ENCODE assay signal across 12 mouse cellular contexts in the genomic region with DNA sequence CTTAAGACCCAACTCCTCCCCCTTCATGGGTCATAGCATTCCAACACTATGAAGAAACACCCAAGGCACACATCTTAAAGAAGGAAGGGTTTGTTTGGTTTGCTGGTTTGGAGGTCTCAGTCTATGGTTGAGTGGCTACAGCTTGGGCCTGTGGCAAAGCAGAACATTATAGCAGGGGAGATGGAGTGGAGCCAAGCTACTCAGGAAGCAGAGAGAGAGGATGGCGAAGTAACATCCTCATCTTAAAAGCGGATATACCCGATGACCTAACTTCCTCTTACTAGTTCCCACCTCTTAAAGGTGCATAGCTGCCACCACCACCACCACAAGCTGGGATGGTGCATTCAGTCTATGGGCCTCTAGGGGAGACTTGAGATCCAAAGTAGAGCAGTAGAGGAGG. TPM values are rescaled to one million over a fixed set of nuclear protein-coding genes. Genes with fewer than 3 reads are reported as not detected.
DNase-seq lines count a peak whose midpoint lies in the region; ATAC-seq and TF ChIP-seq lines count a peak whose summit lies in the region.
"Had no signal": no experiment of that assay in that cellular context is flagged by ENCODE, and none has a peak within 500 bp of the region (broad histone marks: within the 10 kb centered on the region; RNA-seq: fewer than 3 reads in every experiment).

No protein-coding gene starts in this region.

- no peak for DNase-seq in liver, embryonic 13.5 days
- no peak for DNase-seq in liver
- peak; percentile 58 for DNase-seq in B cell, adult 2 months
- no peak for DNase-seq in gastrocnemius, postnatal 36 days
- DNase-seq in hindbrain, embryonic 10.5 days (ENCODE audit: low spot score), result no peak
- DNase-seq: cerebellum, postnatal 10 days; forebrain, postnatal 0 days; heart, postnatal 36 days; kidney, adult 11 months had no signal

- H3K4me3 ChIP-seq in liver, embryonic 13.5 days (replicated peaks), result no peak overlapping the region
- H3K4me3 ChIP-seq in bone marrow, adult 2 months (replicated peaks; ENCODE audit: control insufficient read depth, low read depth, low read length), result peak overlapping the region; percentile 54
- peak overlapping the region; percentile 76 for H3K4me3 ChIP-seq in megakaryocyte, embryonic 14.5 days (replicated peaks)
- no peak overlapping the region for H3K4me3 ChIP-seq in hindbrain, embryonic 10.5 days

- H3K27me3 ChIP-seq in liver, embryonic 13.5 days, result no peaks in the 10 kb centered on the region
- no peaks in the 10 kb centered on the region for H3K27me3 ChIP-seq in megakaryocyte, embryonic 14.5 days (replicated peaks)
- no peaks in the 10 kb centered on the region for H3K27me3 ChIP-seq in hindbrain, embryonic 10.5 days (ENCODE audit: insufficient read depth, poor library complexity, severe bottlenecking)

- 34% methylated on average over 3 of the region's 3 CpGs for WGBS in liver, embryonic 13.5 days (ENCODE audit: insufficient replicate concordance)
- 4% methylated on average over 3 of the region's 3 CpGs for WGBS in bone marrow, adult 2 months
- WGBS in hindbrain, embryonic 10.5 days, result 84% methylated on average over 3 of the region's 3 CpGs

- TF ChIP-seq CTCF in bone marrow, adult 2 months (IDR thresholded peaks at IDR 0.05; ENCODE audit: control insufficient read depth, insufficient read depth, low read length), result no peak; the same call in 1 of the 2 replicates

- H3K4me2 ChIP-seq in liver, embryonic 13.5 days, result 0 out of 2 replicates have a peak overlapping the region, but pooled peaks have one; percentile 5

- intact Hi-C loops in gastrocnemius, postnatal 36 days (cut with DNase I), result no loop called here

- no peak for TF ChIP-seq POLR2A in bone marrow, adult 2 months (IDR thresholded peaks at IDR 0.05; ENCODE audit: borderline replicate concordance, control insufficient read depth, low read depth, low read length)

- no peaks in the 10 kb centered on the region for H3K4me1 ChIP-seq in liver, embryonic 13.5 days (replicated peaks)
- H3K4me1 ChIP-seq in bone marrow, adult 2 months (ENCODE audit: control insufficient read depth, insufficient read depth, low read length), result peaks cover 14% of the 10 kb centered on the region
- H3K4me1 ChIP-seq in megakaryocyte, embryonic 14.5 days, result peaks cover 36% of the 10 kb centered on the region
- H3K4me1 ChIP-seq in hindbrain, embryonic 10.5 days (replicated peaks), result peaks cover 8% of the 10 kb centered on the region; the same call in 1 of the 2 replicates

- no peak overlapping the region for H3K9ac ChIP-seq in liver, embryonic 13.5 days
- H3K9ac ChIP-seq: forebrain, postnatal 0 days had no signal

- no peak for ATAC-seq in liver, embryonic 13.5 days (ENCODE audit: low read depth)
- no peak for ATAC-seq in erythroid progenitor cell, adult 5-6 weeks (replicated peaks; ENCODE audit: low FRiP score, poor library complexity, severe bottlenecking)
- ATAC-seq: forebrain, postnatal 0 days had no signal

- no peaks in the 10 kb centered on the region for H3K9me3 ChIP-seq in liver, embryonic 13.5 days (replicated peaks)
- H3K9me3 ChIP-seq in megakaryocyte, embryonic 14.5 days, result peaks cover 5% of the 10 kb centered on the region
- H3K9me3 ChIP-seq in hindbrain, embryonic 10.5 days, result no peaks in the 10 kb centered on the region

- no peak overlapping the region for H3K27ac ChIP-seq in liver, embryonic 13.5 days
- H3K27ac ChIP-seq in bone marrow, adult 2 months (ENCODE audit: control insufficient read depth, insufficient read depth, low read depth, low read length, poor library complexity), result peak overlapping the region; percentile 87
- H3K27ac ChIP-seq in hindbrain, embryonic 10.5 days, result no peak overlapping the region

- no peaks in the 10 kb centered on the region for H3K36me3 ChIP-seq in liver, embryonic 13.5 days
- H3K36me3 ChIP-seq in megakaryocyte, embryonic 14.5 days (replicated peaks; ENCODE audit: low read length), result peaks cover 23% of the 10 kb centered on the region
- H3K36me3 ChIP-seq in hindbrain, embryonic 10.5 days, result no peaks in the 10 kb centered on the region

RNA-seq across cellular contexts. Expression of gene Dglucy, which starts 58.4 kb away (rescaled TPM):
- polyA plus RNA-seq in liver, embryonic 13.5 days (2015; fragmentation: Nextera tagmentation; extraction: Ambion mirVana), result 0.67 and 0.93 TPM in 2 replicates
- polyA plus RNA-seq in bone marrow, adult 2 months (2011; ENCODE audit: insufficient read depth, insufficient read length, low replicate concordance, missing spikeins), result 4.2 and 5.2 TPM in 2 replicates
- polyA plus RNA-seq in megakaryocyte, embryonic 14.5 days (2012; ENCODE audit: insufficient read depth, low replicate concordance), result 1.0 TPM in 1 of 2 replicates, not detected in the other
- 0.42 and 1.1 TPM in 2 replicates for total RNA-seq in erythroid progenitor cell, adult 5-6 weeks (2015; ENCODE audit: low replicate concordance)
- 5.1 TPM in 1 of 2 replicates, not detected in the other for total RNA-seq in erythroid progenitor cell, adult 5-6 weeks (2017; ENCODE audit: low replicate concordance)
- 10 to 100 TPM; 10.8 to 11.8 TPM for total RNA-seq in gastrocnemius, postnatal 36 days (2021)
- polyA plus RNA-seq in hindbrain, embryonic 10.5 days (2016; fragmentation: Nextera tagmentation; extraction: Ambion mirVana), result 0.27 and 0.44 TPM in 2 replicates

Comparison
In these comparisons a context has a peak if more than half of its experiments do, and no peak if none do; other contexts are left out.
1. DNase-seq: peak in B cell, adult 2 months (2 of 2); none in liver, embryonic 13.5 days (single experiment), liver (single experiment), gastrocnemius, postnatal 36 days (0 of 2) and hindbrain, embryonic 10.5 days (single experiment).
2. H3K4me3 ChIP-seq: peak in bone marrow, adult 2 months (single experiment) and megakaryocyte, embryonic 14.5 days (single experiment); none in liver, embryonic 13.5 days (single experiment) and hindbrain, embryonic 10.5 days (single experiment).